Mouse (Mus musculus) urinary bladder, postnatal 25 days (tissue): ENCODE results near the gene Abraxas2.

Experiments used
- DNase-seq: peaks from one replicate; pipeline ENCODE4 v3.0.0; 2022; ENCODE audit warnings: low spot score

The Abraxas2 gene

DNA sequence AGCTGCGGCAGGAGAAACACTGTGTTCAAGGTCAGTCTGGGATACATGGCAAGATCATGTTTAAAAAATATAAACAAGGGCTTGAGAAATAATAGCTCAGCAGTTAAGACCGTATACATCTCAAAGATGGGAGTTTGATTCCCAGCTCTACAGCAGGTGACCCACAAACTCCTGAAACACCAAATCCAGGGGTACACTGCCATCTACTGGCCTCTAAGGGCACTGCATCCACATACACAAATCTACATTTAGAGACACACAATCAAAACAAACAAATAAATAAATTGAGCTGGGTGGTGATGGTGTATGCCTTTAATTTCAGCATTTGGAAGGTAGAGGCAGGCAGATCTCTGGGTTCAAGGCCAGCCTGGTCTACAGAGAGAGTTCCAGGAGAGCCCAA lies 39.2 kb downstream of the Abraxas2 start:
- no peak for DNase-seq

DNA sequence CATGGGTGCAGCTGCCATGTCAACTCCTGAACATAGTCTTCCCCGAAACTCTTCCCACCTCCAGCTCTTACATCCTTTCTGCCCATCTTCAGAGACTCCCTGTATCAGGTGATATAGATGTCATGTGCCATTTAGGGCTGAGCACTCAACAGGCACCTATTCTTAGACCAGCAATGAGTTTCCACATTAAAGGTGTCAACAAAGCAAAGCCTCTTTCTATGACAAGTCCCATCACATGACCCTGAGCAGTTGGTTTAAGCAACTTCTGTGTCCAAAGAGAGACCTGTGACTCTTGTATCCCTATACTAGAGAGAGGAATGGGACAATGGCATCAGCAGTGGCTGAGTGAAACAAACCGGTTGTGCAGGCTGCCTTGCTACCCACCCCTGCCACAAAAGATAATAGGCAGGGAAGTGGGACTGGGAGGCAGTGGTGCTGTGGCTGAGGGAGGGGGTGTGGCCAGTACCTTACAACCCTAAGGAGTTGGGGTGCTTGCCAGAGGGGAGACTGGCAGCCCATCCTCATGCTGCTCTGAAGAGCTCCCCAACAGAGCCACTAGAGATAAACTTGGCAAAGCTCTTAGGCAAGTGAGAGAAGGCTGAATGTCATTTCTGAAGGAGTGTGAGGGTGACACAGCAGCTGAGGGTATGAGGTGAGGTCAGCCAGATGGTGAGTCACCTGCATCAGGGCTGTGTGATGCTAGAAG lies 42.0 kb downstream of the Abraxas2 start:
- DNase-seq: no peak

DNA sequence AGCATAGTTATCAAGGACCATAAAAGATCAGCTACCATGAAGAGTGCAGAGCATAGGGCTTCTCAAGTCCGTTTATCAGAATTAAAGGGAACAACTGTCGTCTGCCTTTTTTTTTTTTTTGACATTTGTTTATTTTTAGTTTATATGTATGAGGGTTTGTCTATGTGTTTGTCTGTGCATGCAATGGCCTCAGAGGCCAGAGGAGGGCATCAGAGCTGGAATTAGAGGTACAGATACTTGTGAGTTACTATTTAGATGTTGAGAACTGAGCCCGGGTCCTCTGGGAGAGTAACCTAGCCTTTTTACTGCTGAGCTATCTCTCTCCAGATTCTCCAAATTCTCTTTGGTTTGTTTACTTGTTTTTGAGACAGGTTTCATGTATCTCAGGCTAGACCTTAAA lies 44.8 kb downstream of the Abraxas2 start:
- DNase-seq: no peak

DNA sequence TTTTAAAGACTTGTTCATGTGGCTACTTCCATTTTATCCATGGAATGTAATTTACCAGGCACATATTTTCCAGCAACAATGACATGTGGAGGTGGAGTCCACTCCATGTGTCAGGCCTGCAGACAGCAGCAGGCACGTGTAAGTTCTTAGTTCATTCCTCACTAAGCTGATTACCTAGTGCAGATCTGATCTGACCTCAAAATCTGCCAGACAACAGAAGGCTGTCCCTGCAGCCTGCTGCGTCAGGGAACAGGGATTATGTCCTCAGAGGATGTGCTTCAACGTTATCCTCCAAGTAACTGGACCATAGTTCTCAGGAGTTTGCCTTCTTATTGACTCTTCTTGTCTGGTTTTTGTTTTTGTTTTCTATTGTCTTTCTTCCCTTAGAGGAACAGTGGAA lies 62.9 kb downstream of the Abraxas2 start:
- DNase-seq: no peak

DNA sequence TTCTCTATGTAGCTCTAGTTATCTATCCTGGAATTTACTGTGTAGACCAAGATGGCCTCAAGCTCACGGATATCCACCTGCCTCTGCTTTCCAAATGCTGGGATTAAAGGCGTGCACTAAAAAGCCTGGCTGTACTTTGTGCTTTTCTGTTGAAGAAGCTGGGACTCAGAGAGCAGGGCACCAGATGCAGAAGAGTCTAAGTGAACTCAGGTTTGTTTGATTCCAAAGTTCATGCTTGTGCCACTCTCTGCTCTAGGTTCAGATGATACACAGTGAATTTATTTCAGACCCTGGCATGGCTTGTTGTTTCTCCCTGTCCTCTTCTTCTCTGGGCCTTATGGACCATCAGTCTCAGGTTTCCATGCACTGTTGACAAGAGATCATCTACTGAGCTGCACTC lies 66.2 kb downstream of the Abraxas2 start:
- no peak for DNase-seq

DNA sequence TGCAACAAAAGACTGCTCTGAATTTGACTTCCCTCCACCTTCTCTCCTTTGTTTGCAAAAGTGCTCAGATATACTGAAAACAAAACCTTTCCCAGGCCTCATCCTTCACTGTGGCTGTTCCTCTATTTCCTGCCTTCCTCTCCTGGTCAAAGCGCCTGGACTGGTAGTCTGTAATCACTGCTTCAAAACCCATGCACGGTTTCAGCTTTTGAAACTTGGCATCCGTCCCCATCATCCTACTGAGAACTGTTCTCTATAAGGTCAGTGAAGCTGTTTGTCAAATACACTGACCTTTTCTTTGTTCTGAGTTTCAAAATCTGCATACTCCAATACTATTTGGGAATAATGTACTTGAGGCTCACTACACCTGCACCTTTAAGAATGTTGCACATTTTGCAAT lies 68.2 kb downstream of the Abraxas2 start:
- DNase-seq: no peak

- no peak for DNase-seq
Observed at GRCm38 (mm10) chr7:132930055-132930454, 71.0 kb downstream of the Abraxas2 start.

- peak; percentile 97 for DNase-seq
Observed at GRCm38 (mm10) chr7:132930850-132931559, 72.0 kb downstream of the Abraxas2 start, which contains the start of gene Zranb1. Zranb1 (plus strand) TSS chr7:132931142.

DNA sequence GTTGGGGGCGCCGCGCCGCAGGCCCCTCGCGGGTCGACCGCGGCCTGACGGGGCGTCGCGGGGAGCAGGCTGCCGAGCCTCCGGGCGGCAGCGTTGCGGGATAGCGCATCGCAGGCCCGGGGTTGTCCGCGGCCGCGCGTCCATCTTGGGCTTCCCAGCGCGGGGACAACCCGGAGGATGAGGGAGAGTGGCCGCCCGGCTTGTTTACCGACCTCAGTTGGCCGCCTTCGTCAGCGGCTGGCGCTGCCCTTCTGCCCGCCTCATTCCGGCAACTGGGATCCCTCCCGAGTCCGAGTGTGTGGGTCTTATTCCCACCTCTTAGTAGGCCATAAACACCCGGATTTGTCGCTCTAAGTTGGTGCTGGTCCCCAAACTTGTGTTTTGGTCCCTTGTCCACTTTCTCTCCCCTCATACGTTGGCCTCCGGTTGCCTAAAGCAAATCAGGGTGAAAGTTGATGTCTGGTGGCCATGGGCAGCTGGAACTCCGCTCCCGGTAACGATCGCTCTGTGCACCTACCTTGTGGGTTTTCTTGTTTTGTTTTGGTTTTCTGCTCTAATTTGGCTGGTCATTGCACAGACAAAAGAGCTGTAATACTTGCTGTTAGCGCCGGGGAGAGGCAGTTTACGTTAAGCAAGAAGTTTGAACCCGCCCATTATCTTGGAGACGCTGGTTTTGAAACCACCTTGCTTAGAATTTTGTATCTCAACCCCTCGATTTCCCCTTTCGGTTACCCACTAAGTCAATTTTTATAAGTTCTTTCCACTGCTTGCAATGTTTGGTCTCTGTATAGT lies 72.7 kb downstream of the Abraxas2 start:
- DNase-seq: peak; percentile 36

DNA sequence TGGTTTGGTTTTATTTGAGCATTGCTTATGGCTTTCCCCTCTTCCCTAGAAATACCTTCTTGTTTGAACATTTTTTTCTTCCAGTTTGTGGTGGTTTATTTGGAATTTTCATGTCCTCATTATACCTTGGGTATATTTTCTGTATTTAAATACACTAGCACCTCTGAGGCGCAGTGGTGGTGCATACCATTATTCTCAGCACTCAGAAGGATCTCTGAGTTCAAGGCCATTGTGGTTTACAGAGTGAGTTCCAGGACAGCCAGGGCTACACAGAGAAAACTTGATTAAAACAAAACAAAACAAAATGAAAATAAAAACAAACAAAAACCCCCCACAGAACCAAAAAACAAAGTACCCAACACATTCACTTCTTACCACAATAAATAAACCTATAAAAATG lies 74.3 kb downstream of the Abraxas2 start:
- no peak for DNase-seq
